Mouse (Mus musculus): ENCODE results near the gene Pdgfc. TPM values are rescaled to one million over a fixed set of nuclear protein-coding genes. Genes with fewer than 3 reads are reported as not detected.
A peak's percentile ranks its signal among the peaks of the same experiment; 100 is the strongest.

Gene Pdgfc
- 1 to 10 TPM; 4.1 to 7.4 TPM for total RNA-seq (2021)
- long read RNA-seq, experiment 1, transcript Pdgfc-201 (6 exons, 3,521 nt), result major isoform, 5 of 7 reads
- long read RNA-seq, experiment 1, partial matches to known transcripts, result 1 of 7 reads
- long read RNA-seq, experiment 1, other reads (novel, unspliced or antisense), result 0 of 7 reads
- long read RNA-seq, experiment 2, partial matches to known transcripts, result 0 of 2 reads
- long read RNA-seq, experiment 2, other reads (novel, unspliced or antisense), result 1 of 2 reads

- DNase-seq, result no peak
These were observed at the start of gene Pdgfc for GRCm38 (mm10) chr3:81036151-81036553. Gene Pdgfc, plus strand, starts transcription at chr3:81036416.

DNA sequence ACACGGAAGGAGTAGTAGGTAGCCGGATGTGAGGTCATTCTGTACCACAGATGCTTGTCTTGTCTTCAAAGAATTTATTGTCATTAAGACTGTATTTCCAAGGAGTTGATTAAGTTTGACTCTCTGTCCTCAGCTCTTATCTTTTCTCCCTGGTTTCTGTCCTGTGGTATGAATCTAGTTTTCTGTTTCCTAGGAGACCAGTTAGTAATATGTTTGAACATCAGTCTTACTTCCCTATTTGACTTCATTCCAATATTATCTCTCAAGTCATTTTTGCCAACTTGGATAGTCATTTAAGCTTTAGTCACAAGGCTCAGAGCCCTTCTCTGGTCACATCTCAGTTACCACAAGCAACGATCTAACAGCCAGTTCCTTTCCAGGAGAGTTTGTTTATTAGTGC lies 27.0 kb upstream of the Pdgfc start:
- DNase-seq, result no peak

DNA sequence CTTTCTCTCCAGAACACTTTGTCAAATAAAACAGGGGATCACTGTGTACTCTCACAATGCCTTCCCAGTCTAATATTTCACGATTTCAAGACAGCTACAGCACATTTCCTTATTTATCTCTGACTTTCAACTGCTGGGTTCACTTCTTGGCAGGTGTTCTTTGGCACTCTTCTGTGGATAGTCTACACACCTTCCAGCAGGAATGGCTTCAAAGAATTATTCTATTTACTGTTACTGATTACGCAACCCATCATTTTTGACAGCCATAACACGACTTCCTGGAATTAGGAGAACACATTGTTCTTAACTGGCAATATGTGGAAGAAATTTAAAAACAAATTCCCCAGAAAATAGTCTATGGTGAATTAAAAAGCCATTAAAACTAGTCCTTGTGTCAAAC lies 26.3 kb upstream of the Pdgfc start:
- DNase-seq, result no peak

GRCm38 (mm10) chr3:81017385-81018051 lies 18.7 kb upstream of the Pdgfc start:
- DNase-seq, result peak; percentile 12

DNA sequence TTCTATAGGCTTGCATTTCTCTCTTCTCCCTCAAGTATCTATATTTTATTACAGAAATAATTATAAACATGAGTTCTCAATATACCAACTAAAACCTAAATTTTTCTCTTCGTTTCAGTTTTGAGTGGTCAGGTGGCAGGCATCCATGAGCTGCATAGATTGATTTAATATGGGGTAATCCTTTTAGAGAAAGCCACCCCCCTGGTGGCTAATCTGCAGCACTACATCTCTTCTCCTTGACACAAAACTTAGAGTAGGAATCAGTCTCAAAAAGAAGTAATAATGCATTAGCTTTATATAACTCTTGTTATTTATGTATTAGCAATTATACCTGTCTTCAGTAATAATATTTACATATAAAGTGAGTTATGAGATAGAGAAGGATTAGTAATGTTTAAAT lies 16.2 kb upstream of the Pdgfc start:
- no peak for DNase-seq

- no peak for DNase-seq
These were observed 14.4 kb upstream of the Pdgfc start for GRCm38 (mm10) chr3:81021783-81022182.

GRCm38 (mm10) chr3:81022266-81022665 lies 13.9 kb upstream of the Pdgfc start:
- no peak for DNase-seq

DNA sequence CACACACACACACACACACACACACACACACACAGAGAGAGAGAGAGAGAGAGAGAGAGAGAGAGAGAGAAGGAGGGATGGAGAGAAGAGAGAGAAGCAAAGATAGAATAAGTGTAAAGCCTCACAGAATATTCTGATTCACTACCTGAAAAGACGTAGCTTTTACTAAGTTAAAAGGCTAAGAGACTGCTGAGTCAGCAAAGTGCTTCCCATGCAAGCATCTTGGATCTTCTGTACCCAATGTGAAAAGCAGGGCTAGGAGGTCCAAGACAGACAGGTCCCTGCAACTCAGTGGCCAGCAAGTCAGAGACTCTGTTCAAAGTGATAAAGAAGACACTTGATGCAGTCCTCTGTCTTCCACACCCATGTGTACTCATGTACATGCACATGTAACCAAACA lies 13.4 kb upstream of the Pdgfc start:
- no peak for DNase-seq

DNA sequence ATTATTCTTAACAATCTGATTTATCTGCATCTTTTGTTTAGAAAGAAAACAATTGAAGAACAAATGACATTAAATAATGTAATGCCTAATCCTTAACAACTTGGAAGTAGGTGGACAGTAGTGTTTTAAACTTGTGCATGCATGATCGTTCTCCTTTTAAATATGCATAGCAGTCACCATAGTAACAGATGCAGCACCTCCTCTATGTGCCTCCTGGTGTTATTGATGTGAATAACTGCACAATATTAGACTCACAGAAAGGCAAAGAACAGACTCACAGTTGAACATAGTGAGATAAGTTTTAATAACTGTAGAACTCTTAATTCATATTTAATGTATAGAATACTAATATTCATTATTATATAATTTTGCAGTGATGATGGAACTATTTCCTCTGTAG lies 12.6 kb upstream of the Pdgfc start:
- no peak for DNase-seq

DNA sequence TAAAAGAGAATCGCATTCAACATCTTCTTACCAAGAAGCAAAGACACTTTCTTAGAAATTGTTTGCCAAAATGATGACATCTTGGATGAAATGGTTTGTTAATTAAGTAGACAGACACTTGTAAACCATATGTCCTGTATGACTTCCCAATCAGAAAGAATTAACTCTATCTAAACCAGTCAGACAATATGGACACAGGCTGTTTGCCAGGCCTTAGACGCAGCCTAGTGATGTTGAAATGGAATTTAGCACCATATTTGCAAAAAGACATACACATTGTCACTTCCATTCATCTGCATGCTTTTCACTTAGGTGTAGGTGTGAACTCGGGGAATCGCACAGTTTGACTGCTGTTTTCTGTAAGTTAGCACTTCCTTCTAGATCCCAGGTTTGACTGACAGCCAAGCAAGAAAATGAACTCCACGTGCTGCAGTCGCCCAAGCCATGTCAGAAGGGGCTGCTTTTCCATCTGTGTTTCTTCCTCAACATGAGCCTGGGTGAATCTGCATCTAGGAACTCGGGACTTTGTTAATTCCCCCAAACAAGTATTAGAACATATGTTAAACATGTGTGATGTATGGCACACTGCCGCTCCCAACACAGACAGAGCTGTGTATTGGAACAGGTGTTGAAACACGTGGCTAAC lies 10.5 kb upstream of the Pdgfc start:
- no peak for DNase-seq

- no peak for DNase-seq
These were observed 7.9 kb upstream of the Pdgfc start for GRCm38 (mm10) chr3:81028361-81028760.

DNA sequence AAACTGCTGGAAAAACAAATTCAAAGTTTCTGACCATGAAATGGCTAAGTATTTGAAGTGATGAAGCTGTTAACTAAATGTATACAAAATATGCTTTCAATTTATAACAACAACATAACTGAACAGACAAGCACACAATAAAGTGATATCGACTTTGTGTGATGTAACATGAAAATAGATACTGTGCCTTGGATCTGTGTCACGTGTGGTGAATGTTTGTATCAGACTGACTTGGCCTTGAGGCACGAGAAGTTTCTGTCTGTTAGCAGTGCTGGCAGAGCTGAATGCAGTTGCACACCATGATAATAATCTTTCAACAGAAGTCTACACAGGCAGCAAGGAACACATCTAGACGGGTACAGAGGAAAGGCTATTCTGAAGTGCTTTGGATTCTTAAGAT lies 6.9 kb upstream of the Pdgfc start:
- DNase-seq, result no peak

DNA sequence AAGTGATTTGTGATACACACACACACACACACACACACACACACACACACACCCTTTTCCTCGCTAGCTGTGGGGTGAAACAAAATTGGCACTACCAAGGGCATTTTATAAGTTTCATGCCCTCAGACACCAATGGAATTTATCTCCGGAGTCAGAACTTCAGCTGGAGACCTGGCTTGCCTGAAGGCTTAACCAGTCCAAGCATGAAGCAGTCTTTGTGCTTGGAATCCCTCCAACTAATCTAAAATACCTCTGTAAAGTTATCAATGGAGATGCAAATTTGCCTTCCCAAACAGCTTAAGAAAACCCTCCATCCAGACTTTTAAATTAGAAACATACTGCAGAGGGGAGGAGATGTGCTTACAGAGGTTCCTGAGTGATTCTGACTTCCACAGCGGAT lies 6.3 kb upstream of the Pdgfc start:
- DNase-seq, result no peak

DNA sequence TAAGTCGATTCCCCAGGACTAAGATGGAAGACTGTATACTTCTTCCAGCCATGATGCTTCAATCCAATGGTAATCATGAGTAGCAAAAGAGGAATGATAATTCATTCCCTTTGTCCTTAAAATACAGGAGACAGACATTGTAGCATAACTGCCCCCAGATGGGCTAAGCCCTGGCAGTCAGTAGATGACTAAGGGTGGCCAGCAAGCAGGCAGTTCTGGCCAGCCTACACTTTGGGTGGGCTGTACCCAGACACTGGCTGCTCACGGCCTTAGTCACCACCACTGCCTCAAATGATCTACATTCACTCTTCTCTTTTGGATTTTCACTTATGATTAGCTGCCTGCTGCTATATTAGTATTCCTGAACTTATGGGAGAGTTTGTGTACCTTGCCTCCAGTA lies 5.9 kb upstream of the Pdgfc start:
- DNase-seq, result no peak

DNA sequence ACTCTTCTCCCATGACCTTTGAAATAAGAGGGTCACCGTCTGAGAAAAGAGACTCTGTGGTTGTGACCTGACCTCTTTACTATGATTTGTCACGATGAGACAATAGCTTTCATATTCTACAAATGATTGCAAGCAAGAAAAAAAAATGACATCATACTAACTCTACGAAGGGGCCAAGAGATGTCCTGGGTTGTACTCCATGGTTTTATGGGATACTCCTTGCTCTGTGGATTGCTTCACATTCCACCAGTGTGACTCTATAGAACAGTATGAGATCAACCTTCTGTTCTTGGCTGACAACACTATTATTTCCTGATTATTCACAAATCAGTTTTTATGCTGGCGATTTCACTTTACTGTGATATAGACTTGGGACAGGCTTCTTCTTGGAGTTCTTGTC lies 4.2 kb upstream of the Pdgfc start:
- DNase-seq, result no peak

- no peak for DNase-seq
These were observed 1.7 kb upstream of the Pdgfc start for GRCm38 (mm10) chr3:81034336-81035102.

GRCm38 (mm10) chr3:81036554-81037311 lies 517 bp downstream of the Pdgfc start:
- DNase-seq, result peak; percentile 53

- peak; percentile 46 for DNase-seq
These were observed 1.2 kb downstream of the Pdgfc start for GRCm38 (mm10) chr3:81037312-81037859.

- no peak for DNase-seq
These were observed 3.0 kb downstream of the Pdgfc start for GRCm38 (mm10) chr3:81039131-81039653.

DNA sequence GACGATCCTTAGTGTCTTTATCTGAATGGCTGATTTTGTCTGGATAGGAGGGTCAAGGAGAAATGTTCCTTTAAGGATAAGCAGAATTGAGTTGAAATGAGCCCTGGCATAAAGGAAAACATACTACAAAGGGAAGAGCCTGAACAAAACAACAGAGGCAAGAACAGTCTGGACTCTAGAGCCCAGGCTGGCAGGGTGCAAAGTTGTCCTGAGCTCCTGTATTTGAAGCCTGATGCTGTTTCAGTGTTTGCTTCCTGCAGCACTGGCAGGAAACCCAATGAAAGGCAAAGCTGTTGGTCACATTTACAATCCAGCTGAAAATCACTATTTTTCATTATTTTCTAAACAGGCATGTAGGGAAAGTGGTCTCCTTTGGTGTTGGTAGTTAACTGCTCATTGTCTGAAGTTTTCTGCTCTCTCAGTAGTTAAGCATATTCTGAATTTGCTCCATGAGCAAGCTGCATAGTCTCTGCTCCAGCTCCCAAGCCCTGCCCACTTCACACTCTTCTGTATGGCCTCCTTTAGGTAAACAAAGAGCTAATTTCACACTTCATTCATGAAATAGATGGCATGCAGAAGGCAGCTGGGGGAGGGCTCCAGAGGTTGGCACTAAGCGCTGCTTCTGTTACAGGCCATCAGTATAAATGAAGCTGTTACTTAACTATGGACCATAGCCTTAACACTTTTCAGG lies 8.6 kb downstream of the Pdgfc start:
- DNase-seq, result no peak

Measured in gastrocnemius, postnatal 10 days (tissue).